Mouse (Mus musculus) liver, adult (tissue): ENCODE measurements around the gene Bckdha.

ENCODE experiments used
- GATA4 ChIP-seq: IDR thresholded peaks from 2 replicates; pipeline ENCODE4 v1.6.1; 2014; ENCODE audit warnings: mild to moderate bottlenecking, low read length; ENCODE audit not compliant: insufficient replicate concordance

Bckdha gene

GRCm38 (mm10) chr7:25615706-25616011 lies 43.1 kb downstream of the Bckdha start, which contains the start of gene Erich4:
Gene Erich4, minus strand, starts transcription at chr7:25615892.
- no peak for TF ChIP-seq GATA4

- TF ChIP-seq GATA4, result no peak
These were observed 43.7 kb downstream of the Bckdha start for GRCm38 (mm10) chr7:25614831-25615705.

GRCm38 (mm10) chr7:25614086-25614485 lies 44.7 kb downstream of the Bckdha start:
- TF ChIP-seq GATA4, result no peak

- TF ChIP-seq GATA4, result no peak
These were observed 47.3 kb downstream of the Bckdha start for GRCm38 (mm10) chr7:25611501-25611900.

GRCm38 (mm10) chr7:25610056-25610455 lies 48.7 kb downstream of the Bckdha start:
- no peak for TF ChIP-seq GATA4

- no peak for TF ChIP-seq GATA4
These were observed 51.6 kb downstream of the Bckdha start for GRCm38 (mm10) chr7:25607196-25607595.

- TF ChIP-seq GATA4, result no peak
These were observed 52.1 kb downstream of the Bckdha start for GRCm38 (mm10) chr7:25606625-25607063.

- no peak for TF ChIP-seq GATA4
These were observed 57.4 kb downstream of the Bckdha start for GRCm38 (mm10) chr7:25601346-25601745.

GRCm38 (mm10) chr7:25600666-25601065 lies 58.1 kb downstream of the Bckdha start:
- no peak for TF ChIP-seq GATA4

- no peak for TF ChIP-seq GATA4
These were observed 59.1 kb downstream of the Bckdha start for GRCm38 (mm10) chr7:25599663-25600062.

GRCm38 (mm10) chr7:25593859-25594258 lies 64.9 kb downstream of the Bckdha start:
- TF ChIP-seq GATA4, result no peak

GRCm38 (mm10) chr7:25591226-25591625 lies 67.6 kb downstream of the Bckdha start:
- TF ChIP-seq GATA4, result no peak

- no peak for TF ChIP-seq GATA4
These were observed 73.2 kb downstream of the Bckdha start for GRCm38 (mm10) chr7:25585351-25586204.

GRCm38 (mm10) chr7:25584651-25585050 lies 74.1 kb downstream of the Bckdha start:
- no peak for TF ChIP-seq GATA4

GRCm38 (mm10) chr7:25582301-25582810 lies 76.4 kb downstream of the Bckdha start:
- TF ChIP-seq GATA4, result no peak
